Mouse (Mus musculus): ENCODE results near the gene Nrxn2.

DNA sequence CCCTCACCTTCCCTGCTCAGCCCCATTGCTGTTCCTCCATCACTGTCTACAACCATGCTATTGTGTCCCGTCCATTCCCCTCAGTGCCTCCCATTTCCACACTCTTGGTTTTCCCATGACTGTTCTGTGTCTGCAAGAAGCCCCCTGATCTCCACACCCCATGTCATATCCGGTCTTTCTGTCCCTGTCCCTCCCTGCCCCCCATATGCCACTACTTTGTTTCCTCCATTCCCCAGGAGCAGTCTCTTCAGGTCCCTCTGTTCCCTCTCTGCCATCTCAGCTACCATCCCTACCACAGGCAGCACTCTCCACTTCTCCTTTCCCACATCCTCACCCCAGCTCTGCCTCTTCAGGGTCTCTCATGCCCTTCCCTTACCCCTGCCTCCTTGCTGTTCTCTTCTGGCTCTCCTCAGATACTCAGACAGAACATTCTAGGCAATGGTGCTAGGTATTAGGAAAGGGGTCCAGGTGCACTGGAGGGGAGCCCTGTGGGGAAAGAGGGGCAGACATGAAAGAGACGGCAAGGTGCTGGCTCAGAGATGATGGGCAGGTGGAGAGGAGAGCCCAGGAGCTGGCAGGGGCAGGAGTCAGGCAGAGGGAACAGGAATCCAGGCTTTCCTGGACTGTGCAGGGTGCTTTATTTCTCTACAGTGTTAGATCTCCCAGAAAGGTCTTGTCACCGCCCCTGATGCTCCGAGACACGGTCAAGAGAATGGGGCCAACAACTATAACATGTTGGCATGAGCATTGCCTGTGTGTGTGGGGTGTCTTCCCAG lies 81.5 kb downstream of the Nrxn2 start:
- TF ChIP-seq CTCF (conservative IDR thresholded peaks at IDR 0.05; ENCODE audit: insufficient read depth, insufficient read length, low read depth, low read length) (no peak), POLR2A (IDR thresholded peaks at IDR 0.05; ENCODE audit: low read depth, low read length) (no peak)
